Mouse (Mus musculus) MEL (cell line): ENCODE measurements at regions not wholly inside any gene's neighbourhood (a gene's known extent, or its start where the extent isn't known, plus 50 kb on each side); places are given as distances from the start of the nearest gene placed in this dataset.

Experiments
- DNase-seq: peaks from one replicate; pipeline ENCODE4 v3.0.0; 2011; ENCODE audit warnings: low read depth, low spot score
- H3K27ac ChIP-seq: 2 replicates; pipeline ENCODE4 v1.5.1; 2012; ENCODE audit warnings: low read depth, mild to moderate bottlenecking, control low read depth, low read length, moderate library complexity; ENCODE audit not compliant: control insufficient read depth
- H3K27me3 ChIP-seq, 2 experiments: fragments of 150-350 bp in 1 of 2; sonication (generic) in 1 of 2; 2 replicates each; pipeline ENCODE4 v1.6.1; 2012; ENCODE audit warnings: low read length in 2 of 2, mild to moderate bottlenecking in 2 of 2, improper control_type of control experiment in 1 of 2, moderate library complexity in 1 of 2; ENCODE audit not compliant: insufficient read depth in 2 of 2, control insufficient read depth in 1 of 2
- H3K36me3 ChIP-seq, 2 experiments: 2 replicates each; pipeline ENCODE4 v1.6.1; 2012 to 2014; ENCODE audit warnings: low read length in 2 of 2, improper control_type of control experiment in 1 of 2, inconsistent platforms in 1 of 2, mild to moderate bottlenecking in 1 of 2; ENCODE audit not compliant: insufficient read depth in 2 of 2, control insufficient read depth in 1 of 2
- H3K4me1 ChIP-seq, 2 experiments: fragments of 150-350 bp in 1 of 2; sonication (generic) in 1 of 2; 2 replicates each; pipeline ENCODE4 v1.6.1; 2012; ENCODE audit warnings: low read length in 2 of 2, improper control_type of control experiment in 1 of 2, mild to moderate bottlenecking in 1 of 2; ENCODE audit not compliant: insufficient read depth in 2 of 2, control insufficient read depth in 1 of 2
- H3K4me3 ChIP-seq, 2 experiments: fragments of 150-350 bp in 1 of 2; sonication (generic) in 1 of 2; 2 replicates each; pipeline ENCODE4 v1.5.1; 2012; ENCODE audit warnings: low read depth in 2 of 2, low read length in 2 of 2, mild to moderate bottlenecking in 2 of 2, moderate library complexity in 2 of 2, control low read depth in 1 of 2, improper control_type of control experiment in 1 of 2; ENCODE audit not compliant: control insufficient read depth in 1 of 2, insufficient read depth in 1 of 2
- H3K79me2 ChIP-seq: 2 replicates; pipeline ENCODE4 v1.6.1; 2012; ENCODE audit warnings: mild to moderate bottlenecking, low read length, moderate library complexity; ENCODE audit not compliant: control insufficient read depth, poor library complexity, insufficient read depth
- H3K9ac ChIP-seq: 2 replicates; pipeline ENCODE4 v1.6.1; 2012; ENCODE audit warnings: low read depth, mild to moderate bottlenecking, control low read depth, low read length, moderate library complexity; ENCODE audit not compliant: control insufficient read depth, poor library complexity, severe bottlenecking
- H3K9me3 ChIP-seq: fragments of 150-350 bp; sonication (generic); replicated peaks from 2 replicates; pipeline ENCODE4 v1.6.1; 2012; ENCODE audit warnings: mild to moderate bottlenecking, low read length, improper control_type of control experiment, moderate library complexity; ENCODE audit not compliant: insufficient read depth
- BHLHE40 ChIP-seq: IDR thresholded peaks from 2 replicates; pipeline ENCODE4 v1.6.1; 2012; ENCODE audit warnings: low read depth, mild to moderate bottlenecking, inconsistent platforms, low read length, improper control_type of control experiment, borderline replicate concordance
- CHD1 ChIP-seq: IDR thresholded peaks from 2 replicates; pipeline ENCODE4 v1.6.1; 2012; ENCODE audit warnings: low read depth, mild to moderate bottlenecking, inconsistent platforms, low read length, improper control_type of control experiment
- CHD2 ChIP-seq: IDR thresholded peaks from 2 replicates; pipeline ENCODE4 v1.6.1; 2011; ENCODE audit warnings: low read length, improper control_type of control experiment
- CTCF ChIP-seq, 3 experiments: IDR thresholded peaks in 2 of 3; conservative IDR thresholded peaks in 1 of 3; 2 replicates each; pipeline ENCODE4 v1.5.1; 2011 to 2012; ENCODE audit warnings: low read length in 3 of 3, low read depth in 2 of 3, mild to moderate bottlenecking in 2 of 3, improper control_type of control experiment in 1 of 3, inconsistent platforms in 1 of 3, mixed read lengths in 1 of 3, moderate library complexity in 1 of 3; ENCODE audit not compliant: control insufficient read depth in 1 of 3, insufficient read depth in 1 of 3, poor library complexity in 1 of 3, severe bottlenecking in 1 of 3
- E2F4 ChIP-seq: IDR thresholded peaks from 2 replicates; pipeline ENCODE4 v1.6.1; 2011; ENCODE audit warnings: low read depth, low read length, improper control_type of control experiment, borderline replicate concordance
- EP300 ChIP-seq, 2 experiments: IDR thresholded peaks; 2 replicates each; pipeline ENCODE4 v1.6.1; 2011; ENCODE audit warnings: improper control_type of control experiment in 2 of 2, low read length in 2 of 2, low read depth in 1 of 2, mild to moderate bottlenecking in 1 of 2
- ETS1 ChIP-seq: IDR thresholded peaks from 2 replicates; pipeline ENCODE4 v1.6.1; 2012; ENCODE audit warnings: low read depth, mild to moderate bottlenecking, inconsistent platforms, low read length, improper control_type of control experiment, moderate library complexity
- GATA1 ChIP-seq: IDR thresholded peaks from 2 replicates; pipeline ENCODE4 v1.6.1; 2011; ENCODE audit warnings: low read depth, low read length, improper control_type of control experiment
- JUND ChIP-seq: IDR thresholded peaks from 2 replicates; pipeline ENCODE4 v1.6.1; 2011; ENCODE audit warnings: low read depth, mild to moderate bottlenecking, improper control_type of control experiment, low read length
- MAFK ChIP-seq: IDR thresholded peaks from 2 replicates; pipeline ENCODE4 v1.6.1; 2011; ENCODE audit warnings: low read depth, mild to moderate bottlenecking, low read length, improper control_type of control experiment, borderline replicate concordance
- MAZ ChIP-seq: IDR thresholded peaks from 2 replicates; pipeline ENCODE4 v1.6.1; 2012; ENCODE audit warnings: low read depth, mild to moderate bottlenecking, inconsistent platforms, low read length, improper control_type of control experiment
- MEF2A ChIP-seq: IDR thresholded peaks from 2 replicates; pipeline ENCODE4 v1.6.1; 2014; ENCODE audit warnings: low read depth, mild to moderate bottlenecking, inconsistent platforms, low read length, improper control_type of control experiment; ENCODE audit not compliant: poor library complexity, insufficient replicate concordance, severe bottlenecking; ENCODE audit errors: extremely low read depth
- MXI1 ChIP-seq: IDR thresholded peaks from 2 replicates; pipeline ENCODE4 v1.6.1; 2011; ENCODE audit warnings: mild to moderate bottlenecking, low read depth, low read length, improper control_type of control experiment
- MYB ChIP-seq: IDR thresholded peaks from 2 replicates; pipeline ENCODE4 v1.6.1; 2011; ENCODE audit warnings: mild to moderate bottlenecking, low read depth, low read length, improper control_type of control experiment
- MYC ChIP-seq: IDR thresholded peaks from 2 replicates; pipeline ENCODE4 v1.6.1; 2011; ENCODE audit warnings: low read depth, mild to moderate bottlenecking, low read length, improper control_type of control experiment, moderate library complexity
- NELFE ChIP-seq: IDR thresholded peaks from 2 replicates; pipeline ENCODE4 v1.6.1; 2011; ENCODE audit warnings: low read depth, low read length, improper control_type of control experiment
- NRF1 ChIP-seq: IDR thresholded peaks from 2 replicates; pipeline ENCODE4 v1.6.1; 2014; ENCODE audit warnings: low read depth, mild to moderate bottlenecking, inconsistent platforms, low read length, improper control_type of control experiment, moderate library complexity; ENCODE audit not compliant: poor library complexity, insufficient read depth, severe bottlenecking
- POLR2A ChIP-seq, 2 experiments: IDR thresholded peaks; 2 replicates each; pipeline ENCODE4 v1.6.1; 2011 to 2012; ENCODE audit warnings: low read length in 2 of 2, mild to moderate bottlenecking in 2 of 2, control low read depth in 1 of 2, improper control_type of control experiment in 1 of 2, low read depth in 1 of 2, moderate library complexity in 1 of 2; ENCODE audit not compliant: control insufficient read depth in 1 of 2, insufficient read depth in 1 of 2, poor library complexity in 1 of 2
- POLR2AphosphoS5 ChIP-seq: IDR thresholded peaks from 2 replicates; pipeline ENCODE4 v1.6.1; 2012; ENCODE audit warnings: low read depth, borderline replicate concordance, mild to moderate bottlenecking, inconsistent platforms, low read length, moderate library complexity, mixed read lengths
- RAD21 ChIP-seq: IDR thresholded peaks from 2 replicates; pipeline ENCODE4 v1.6.1; 2011; ENCODE audit warnings: mild to moderate bottlenecking, low read depth, low read length, improper control_type of control experiment
- RCOR1 ChIP-seq: IDR thresholded peaks from 2 replicates; pipeline ENCODE4 v1.6.1; 2012; ENCODE audit warnings: low read depth, mild to moderate bottlenecking, inconsistent platforms, low read length, improper control_type of control experiment
- SIN3A ChIP-seq: IDR thresholded peaks from 2 replicates; pipeline ENCODE4 v1.6.1; 2012; ENCODE audit warnings: low read length, improper control_type of control experiment, inconsistent platforms
- SMC3 ChIP-seq: IDR thresholded peaks from 2 replicates; pipeline ENCODE4 v1.6.1; 2011; ENCODE audit warnings: low read depth, low read length, improper control_type of control experiment
- UBTF ChIP-seq: IDR thresholded peaks from 2 replicates; pipeline ENCODE4 v1.6.1; 2012; ENCODE audit warnings: low read depth, mild to moderate bottlenecking, inconsistent platforms, low read length, improper control_type of control experiment, moderate library complexity, borderline replicate concordance; ENCODE audit not compliant: insufficient read depth
- USF1 ChIP-seq: IDR thresholded peaks from 2 replicates; pipeline ENCODE4 v1.6.1; 2014; ENCODE audit warnings: low read depth, mild to moderate bottlenecking, inconsistent platforms, low read length, improper control_type of control experiment, moderate library complexity
- USF2 ChIP-seq, 2 experiments: IDR thresholded peaks; 2 replicates each; pipeline ENCODE4 v1.6.1; 2011 to 2012; ENCODE audit warnings: improper control_type of control experiment in 2 of 2, low read length in 2 of 2, borderline replicate concordance in 1 of 2, inconsistent platforms in 1 of 2, low read depth in 1 of 2, mild to moderate bottlenecking in 1 of 2; ENCODE audit not compliant: insufficient read depth in 1 of 2
- ZC3H11A ChIP-seq: IDR thresholded peaks from 2 replicates; pipeline ENCODE4 v1.6.1; 2012; ENCODE audit warnings: low read depth, mild to moderate bottlenecking, inconsistent platforms, low read length, improper control_type of control experiment
- ZMIZ1 ChIP-seq: IDR thresholded peaks from 2 replicates; pipeline ENCODE4 v1.6.1; 2012; ENCODE audit warnings: low read depth, mild to moderate bottlenecking, inconsistent platforms, low read length, improper control_type of control experiment, moderate library complexity
- ZNF384 ChIP-seq: IDR thresholded peaks from 2 replicates; pipeline ENCODE4 v1.6.1; 2012; ENCODE audit warnings: low read depth, mild to moderate bottlenecking, inconsistent platforms, low read length, improper control_type of control experiment

DNA sequence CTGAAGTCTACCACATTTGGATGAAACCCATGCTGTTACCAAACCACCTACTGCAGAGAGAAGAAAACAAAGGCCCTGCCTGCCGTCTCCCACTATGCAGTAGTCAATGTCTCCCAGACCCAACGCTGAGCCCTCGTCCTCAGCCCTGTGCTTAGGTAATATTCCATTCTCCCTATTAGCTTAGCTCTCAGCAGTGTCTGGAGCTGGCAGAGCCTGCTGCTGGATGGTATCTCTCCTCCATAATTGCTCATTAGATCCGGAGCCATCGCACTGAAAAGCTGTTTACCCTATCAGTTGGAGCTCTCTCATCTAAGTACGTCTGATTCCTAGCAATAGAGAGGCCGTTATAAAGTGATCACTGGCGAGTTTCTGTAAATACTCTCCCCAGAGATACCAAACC lies 68.4 kb downstream of the Actbl2 start:
- DNase-seq, result no peak

DNA sequence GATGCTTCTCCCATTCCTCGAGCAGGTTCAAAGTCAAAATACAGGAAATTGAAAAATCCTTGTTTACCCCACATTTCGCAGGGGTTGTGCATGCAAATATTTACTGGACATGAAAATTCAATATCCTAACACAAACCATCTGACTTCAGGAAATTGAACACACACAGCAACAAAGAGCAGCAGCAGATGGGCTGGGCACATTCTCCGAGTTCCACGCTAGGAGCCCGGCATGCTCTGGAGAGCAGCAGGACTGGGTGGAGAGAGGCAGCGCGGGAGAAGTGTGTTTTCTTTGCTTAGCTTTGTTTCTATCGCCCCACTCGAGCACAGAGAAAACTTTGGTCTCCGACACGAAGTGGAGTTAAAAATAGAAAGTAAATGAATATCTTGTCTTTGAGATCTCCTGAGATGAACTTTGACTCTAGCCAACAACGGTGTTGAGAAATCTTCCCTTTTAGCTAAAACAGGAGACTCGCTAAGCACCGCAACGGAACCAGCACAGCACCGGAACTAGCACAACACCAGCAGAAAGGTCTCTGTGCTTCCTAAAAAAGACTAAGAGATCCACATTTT lies 71.4 kb downstream of the Actbl2 start:
- Histone ChIP-seq H3K79me2 (no peaks in the 10 kb centered on the region), H3K9ac (no peak overlapping the region), H3K27me3 (no peaks in the 10 kb centered on the region), H3K27ac (no peak overlapping the region), H3K36me3 (no peaks in the 10 kb centered on the region), H3K4me1 (no peaks in the 10 kb centered on the region), H3K4me3 (no peak overlapping the region), H3K9me3 (no peaks in the 10 kb centered on the region)
- no peak for DNase-seq
- TF ChIP-seq CHD1, result no peak
- TF ChIP-seq USF2 (IDR thresholded peaks at IDR 0.05; ENCODE audit: borderline replicate concordance in 1 of 2, insufficient read depth in 1 of 2, low read depth in 1 of 2, low read length in 2 of 2), result no peak
- no peak for TF ChIP-seq JUND
- TF ChIP-seq USF1, result no peak
- no peak for TF ChIP-seq SMC3
- no peak for TF ChIP-seq POLR2AphosphoS5
- TF ChIP-seq CTCF (IDR thresholded peaks at IDR 0.05 in 2 of 3, conservative IDR thresholded peaks at IDR 0.05 in 1 of 3; ENCODE audit: control insufficient read depth in 1 of 3, insufficient read depth in 1 of 3, low read depth in 2 of 3, low read length in 3 of 3, poor library complexity in 1 of 3, severe bottlenecking in 1 of 3), result no peak
- TF ChIP-seq ETS1, result no peak
- TF ChIP-seq NRF1, result no peak
- no peak for TF ChIP-seq RAD21
- no peak for TF ChIP-seq MYC
- TF ChIP-seq MEF2A, result no peak
- TF ChIP-seq BHLHE40, result no peak
- no peak for TF ChIP-seq RCOR1
- no peak for TF ChIP-seq E2F4
- TF ChIP-seq ZMIZ1, result no peak
- TF ChIP-seq GATA1, result no peak
- TF ChIP-seq CHD2, result no peak
- TF ChIP-seq MYB, result no peak
- no peak for TF ChIP-seq NELFE

More for the DNA sequence above, 68.4 kb downstream of the Actbl2 start:
- Histone ChIP-seq H3K9ac (no peak overlapping the region), H3K27ac (no peak overlapping the region), H3K27me3 (no peaks in the 10 kb centered on the region), H3K4me1 (no peaks in the 10 kb centered on the region), H3K4me3 (no peak overlapping the region), H3K36me3 (no peaks in the 10 kb centered on the region), H3K79me2 (no peaks in the 10 kb centered on the region), H3K9me3 (no peaks in the 10 kb centered on the region)
- TF ChIP-seq POLR2A (IDR thresholded peaks at IDR 0.05; ENCODE audit: control insufficient read depth in 1 of 2, insufficient read depth in 1 of 2, low read depth in 1 of 2, low read length in 2 of 2, poor library complexity in 1 of 2) (no peak), ZNF384 (no peak), EP300 (IDR thresholded peaks at IDR 0.05; ENCODE audit: low read depth in 1 of 2, low read length in 2 of 2) (no peak), GATA1 (no peak), MAFK (no peak), UBTF (no peak), CHD1 (no peak), CHD2 (no peak), MXI1 (no peak), E2F4 (no peak), SIN3A (no peak), ZC3H11A (no peak), MAZ (no peak), MYB (no peak)
